Mouse (Mus musculus) lung, postnatal 0 days (tissue): Measurements from ENCODE around the gene Itgae. TPM values are rescaled to one million over a fixed set of nuclear protein-coding genes. Genes with fewer than 3 reads are reported as not detected.

Source experiments
- ATAC-seq: fragments of 200-750 bp; cut with Nextera tagmentation; 2 replicates; pipeline ENCODE4 v1.8.0; 2017; ENCODE audit warnings: moderate library complexity
- DNase-seq: peaks from one replicate; pipeline ENCODE4 v3.0.0-alpha.2; 2016; ENCODE audit warnings: low spot score
- H3K27ac ChIP-seq: fragments of 300-500 bp; sonication (generic); 2 replicates; pipeline ENCODE4 v1.5.1; 2014; ENCODE audit warnings: antibody characterized with exemption, mild to moderate bottlenecking, low read length, mixed read lengths
- H3K27me3 ChIP-seq: fragments of 300-500 bp; sonication (generic); replicated peaks from 2 replicates; pipeline ENCODE4 v1.6.1; 2014; ENCODE audit warnings: low read length, mixed read lengths; ENCODE audit not compliant: insufficient read depth
- H3K36me3 ChIP-seq: fragments of 300-500 bp; sonication (generic); 2 replicates; pipeline ENCODE4 v1.6.1; 2014; ENCODE audit warnings: low read length, mixed read lengths; ENCODE audit not compliant: insufficient read depth
- H3K4me1 ChIP-seq: fragments of 300-500 bp; sonication (generic); 2 replicates; pipeline ENCODE4 v1.6.1; 2014; ENCODE audit warnings: antibody characterized with exemption, low read depth, low read length, mixed read lengths; ENCODE audit not compliant: insufficient read depth
- H3K4me2 ChIP-seq: fragments of 300-500 bp; sonication (generic); replicated peaks from 2 replicates; pipeline ENCODE4 v1.6.1; 2014; ENCODE audit warnings: low read depth, mild to moderate bottlenecking, low read length, moderate library complexity, mixed read lengths
- H3K4me3 ChIP-seq: fragments of 300-500 bp; sonication (generic); 2 replicates; pipeline ENCODE4 v1.5.1; 2014; ENCODE audit warnings: low read depth, low read length
- H3K9ac ChIP-seq: fragments of 300-500 bp; sonication (generic); replicated peaks from 2 replicates; pipeline ENCODE4 v1.6.1; 2014; ENCODE audit warnings: low read depth, mild to moderate bottlenecking
- H3K9me3 ChIP-seq: fragments of 300-500 bp; sonication (generic); 2 replicates; pipeline ENCODE4 v1.6.1; 2016; ENCODE audit warnings: low read length, mixed read lengths
- CTCF ChIP-seq: IDR thresholded peaks from 2 replicates; pipeline ENCODE4 v1.5.1; 2016; ENCODE audit warnings: antibody characterized with exemption, mild to moderate bottlenecking
- EP300 ChIP-seq: IDR thresholded peaks from 2 replicates; pipeline ENCODE4 v1.6.1; 2016; ENCODE audit warnings: antibody characterized with exemption, mild to moderate bottlenecking, control low read depth
- WGBS: fragments of 180-500 bp; shearing (Covaris S2); extraction: QIAGEN DNeasy Blood & Tissue Kit; methylation state at CpG from one replicate; pipeline ENCODE4 v1.1.7; 2014; 5-methylcytosine and 5-hydroxymethylcytosine counted together
- polyA plus RNA-seq: library from polyadenylated mRNA; unstranded; fragments of >200 nt; fragmentation: Nextera tagmentation; extraction: Ambion mirVana; gene quantifications from 2 replicates; pipeline ENCODE4 v1.2.1, GENCODE M21; 2015

Itgae gene
- polyA plus RNA-seq, 1 experiment from 2014 or later: 0.30 TPM

- H3K4me3 ChIP-seq: no peak overlapping the region
- H3K36me3 ChIP-seq: no peaks in the 10 kb centered on the region
- DNase-seq (no peak), ATAC-seq (no peak)
- 40% methylated on average over 6 of the region's 6 CpGs for WGBS
- no peak overlapping the region for H3K9ac ChIP-seq
- H3K27ac ChIP-seq: no peak overlapping the region
- H3K27me3 ChIP-seq: no peaks in the 10 kb centered on the region
- TF ChIP-seq CTCF: no peak
- no peak for TF ChIP-seq EP300
- H3K9me3 ChIP-seq: no peaks in the 10 kb centered on the region
- H3K4me1 ChIP-seq: no peaks in the 10 kb centered on the region
- no peak overlapping the region for H3K4me2 ChIP-seq
These were observed 2.5 kb upstream of the Itgae start for GRCm38 (mm10) chr11:73087700-73088480.

- ATAC-seq: no peak
- H3K36me3 ChIP-seq: no peaks in the 10 kb centered on the region
- no peak overlapping the region for H3K4me2 ChIP-seq
- H3K9me3 ChIP-seq: no peaks in the 10 kb centered on the region
- no peak overlapping the region for H3K9ac ChIP-seq
- no peaks in the 10 kb centered on the region for H3K4me1 ChIP-seq
- no peak overlapping the region for H3K4me3 ChIP-seq
- no peak overlapping the region for H3K27ac ChIP-seq
- 78% methylated on average over 2 of the region's 2 CpGs for WGBS
- no peaks in the 10 kb centered on the region for H3K27me3 ChIP-seq
- DNase-seq: no peak
- TF ChIP-seq CTCF: no peak
- no peak for TF ChIP-seq EP300
These were observed 443 bp downstream of the Itgae start for GRCm38 (mm10) chr11:73090826-73091225.

- H3K27ac ChIP-seq: no peak overlapping the region
- no peak overlapping the region for H3K4me2 ChIP-seq
- no peaks in the 10 kb centered on the region for H3K27me3 ChIP-seq
- ATAC-seq (no peak), DNase-seq (no peak)
- WGBS: 62% methylated on average over 4 of the region's 4 CpGs
- H3K9me3 ChIP-seq: no peaks in the 10 kb centered on the region
- no peak for TF ChIP-seq CTCF
- no peaks in the 10 kb centered on the region for H3K4me1 ChIP-seq
- H3K9ac ChIP-seq: no peak overlapping the region
- H3K36me3 ChIP-seq: no peaks in the 10 kb centered on the region
- H3K4me3 ChIP-seq: no peak overlapping the region
These were observed 1.7 kb downstream of the Itgae start for GRCm38 (mm10) chr11:73092057-73092456.

GRCm38 (mm10) chr11:73092877-73093276 is 2.5 kb downstream of the Itgae start:
- Histone ChIP-seq H3K27ac (no peak overlapping the region), H3K4me2 (no peak overlapping the region), H3K27me3 (no peaks in the 10 kb centered on the region), H3K9me3 (no peaks in the 10 kb centered on the region), H3K4me3 (no peak overlapping the region), H3K9ac (no peak overlapping the region), H3K4me1 (no peaks in the 10 kb centered on the region), H3K36me3 (no peaks in the 10 kb centered on the region)
- no peak for DNase-seq
- ATAC-seq: no peak
- WGBS: 54% methylated on average over 7 of the region's 7 CpGs
- TF ChIP-seq EP300: no peak
- TF ChIP-seq CTCF: no peak

GRCm38 (mm10) chr11:73094231-73094995 is 4.0 kb downstream of the Itgae start:
- no peaks in the 10 kb centered on the region for H3K4me1 ChIP-seq
- no peak for ATAC-seq
- no peak overlapping the region for H3K9ac ChIP-seq
- no peak overlapping the region for H3K4me3 ChIP-seq
- DNase-seq: no peak
- no peak overlapping the region for H3K27ac ChIP-seq
- no peak for TF ChIP-seq EP300
- no peak for TF ChIP-seq CTCF
- no peaks in the 10 kb centered on the region for H3K36me3 ChIP-seq
- 70% methylated on average over 11 of the region's 11 CpGs for WGBS
- no peaks in the 10 kb centered on the region for H3K27me3 ChIP-seq
- no peaks in the 10 kb centered on the region for H3K9me3 ChIP-seq
- no peak overlapping the region for H3K4me2 ChIP-seq

GRCm38 (mm10) chr11:73098860-73099259 is 8.5 kb downstream of the Itgae start:
- no peak for TF ChIP-seq EP300
- TF ChIP-seq CTCF: no peak
- Histone ChIP-seq H3K4me2 (no peak overlapping the region), H3K4me3 (no peak overlapping the region), H3K4me1 (no peaks in the 10 kb centered on the region), H3K9ac (no peak overlapping the region), H3K27me3 (no peaks in the 10 kb centered on the region), H3K9me3 (no peaks in the 10 kb centered on the region), H3K27ac (no peak overlapping the region), H3K36me3 (no peaks in the 10 kb centered on the region)
- no peak for ATAC-seq
- no peak for DNase-seq
- WGBS: 61% methylated on average over 5 of the region's 5 CpGs
